Mouse (Mus musculus) myocyte (in vitro differentiated cells): ENCODE data around the gene Lrfn2. TPM values are rescaled to one million over a fixed set of nuclear protein-coding genes. Genes with fewer than 3 reads are reported as not detected.

Experiments
- H3K27me3 ChIP-seq: one replicate; pipeline ENCODE4 v1.6.1; 2011; ENCODE audit not compliant: control insufficient read depth, insufficient read depth, insufficient read length
- H3K36me3 ChIP-seq: one replicate; pipeline ENCODE4 v1.6.1; 2011; ENCODE audit not compliant: control insufficient read depth, insufficient read depth
- H3K4me2 ChIP-seq: one replicate; pipeline ENCODE4 v1.6.1; 2011; ENCODE audit warnings: low read depth, control low read depth
- H3K4me3 ChIP-seq: one replicate; pipeline ENCODE4 v1.5.1; 2011; ENCODE audit warnings: mild to moderate bottlenecking, control low read depth, moderate library complexity
- H3K79me2 ChIP-seq: one replicate; pipeline ENCODE4 v1.6.1; 2011; ENCODE audit not compliant: control insufficient read depth, insufficient read depth
- H3ac ChIP-seq: one replicate; pipeline ENCODE4 v1.6.1; 2011; ENCODE audit not compliant: control insufficient read depth, insufficient read length
- CEBPB ChIP-seq: IDR thresholded peaks from 2 replicates; pipeline ENCODE4 v1.6.1; 2011; ENCODE audit warnings: mild to moderate bottlenecking, moderate library complexity; ENCODE audit not compliant: poor library complexity, insufficient read depth, severe bottlenecking
- E2F4 ChIP-seq: IDR thresholded peaks from one replicate; pipeline ENCODE4 v1.6.1; 2011; ENCODE audit warnings: mild to moderate bottlenecking, control low read depth, moderate library complexity; ENCODE audit not compliant: insufficient read depth
- MAX ChIP-seq: IDR thresholded peaks from one replicate; pipeline ENCODE4 v1.6.1; 2011; ENCODE audit warnings: low read depth, mild to moderate bottlenecking, control low read depth
- MYOD1 ChIP-seq, 3 experiments: IDR thresholded peaks; one replicate each; pipeline ENCODE4 v1.6.1; 2011; ENCODE audit warnings: control low read depth in 2 of 3, low read depth in 2 of 3, mild to moderate bottlenecking in 2 of 3, moderate library complexity in 1 of 3; ENCODE audit not compliant: insufficient read length in 2 of 3, control insufficient read depth in 1 of 3
- MYOG ChIP-seq, 3 experiments: IDR thresholded peaks; one replicate each; pipeline ENCODE4 v1.6.1; 2011; ENCODE audit warnings: control low read depth in 2 of 3, low read depth in 2 of 3, mild to moderate bottlenecking in 2 of 3; ENCODE audit not compliant: insufficient read length in 2 of 3, control insufficient read depth in 1 of 3, insufficient read depth in 1 of 3
- POLR2A ChIP-seq: IDR thresholded peaks from one replicate; pipeline ENCODE4 v1.6.1; 2011; ENCODE audit warnings: low read depth, mild to moderate bottlenecking, control low read depth, moderate library complexity; ENCODE audit not compliant: insufficient read length
- POLR2AphosphoS2 ChIP-seq: IDR thresholded peaks from one replicate; pipeline ENCODE4 v1.6.1; 2011; ENCODE audit warnings: low read depth, control low read depth; ENCODE audit not compliant: insufficient read length
- REST ChIP-seq: IDR thresholded peaks from one replicate; pipeline ENCODE4 v1.6.1; 2011; ENCODE audit warnings: mild to moderate bottlenecking, control low read depth, moderate library complexity; ENCODE audit not compliant: insufficient read depth, insufficient read length
- SRF ChIP-seq: IDR thresholded peaks from one replicate; pipeline ENCODE4 v1.6.1; 2011; ENCODE audit warnings: low read depth; ENCODE audit not compliant: control insufficient read depth, insufficient read length
- TCF12 ChIP-seq: IDR thresholded peaks from one replicate; pipeline ENCODE4 v1.6.1; 2011; ENCODE audit warnings: mild to moderate bottlenecking, control low read depth; ENCODE audit not compliant: poor library complexity, insufficient read depth, severe bottlenecking
- TCF3 ChIP-seq: IDR thresholded peaks from one replicate; pipeline ENCODE4 v1.6.1; 2011; ENCODE audit warnings: low read depth, control low read depth; ENCODE audit not compliant: insufficient read length
- USF1 ChIP-seq: IDR thresholded peaks from one replicate; pipeline ENCODE4 v1.6.1; 2011; ENCODE audit warnings: low read depth, mild to moderate bottlenecking, control low read depth, moderate library complexity
- polyA plus RNA-seq: library from polyadenylated mRNA; unstranded; fragments of >200 nt; fragmentation: generic; extraction: Trizol; gene quantifications from one replicate; pipeline ENCODE4 v1.2.1, GENCODE M21; 2012; ENCODE audit warnings: missing spikeins

Gene Lrfn2
- polyA plus RNA-seq, 1 experiment, result not detected

GRCm38 (mm10) chr17:48995256-48995993, 63.2 kb downstream of the Lrfn2 start:
- H3ac ChIP-seq, result no peak overlapping the region
- no peaks in the 10 kb centered on the region for H3K27me3 ChIP-seq
- H3K79me2 ChIP-seq, result no peaks in the 10 kb centered on the region
- no peak overlapping the region for H3K4me2 ChIP-seq
- no peak overlapping the region for H3K4me3 ChIP-seq
- TF ChIP-seq TCF3 (no peak), REST (no peak), MYOD1 (IDR thresholded peaks at IDR 0.05; ENCODE audit: control insufficient read depth in 1 of 3, insufficient read length in 2 of 3, low read depth in 2 of 3) (no peak), USF1 (no peak), MYOG (IDR thresholded peaks at IDR 0.05; ENCODE audit: control insufficient read depth in 1 of 3, insufficient read depth in 1 of 3, insufficient read length in 2 of 3, low read depth in 2 of 3) (no peak), E2F4 (no peak), POLR2A (no peak)
- H3K36me3 ChIP-seq, result no peaks in the 10 kb centered on the region

GRCm38 (mm10) chr17:48999463-49000227, 67.5 kb downstream of the Lrfn2 start:
- H3K4me2 ChIP-seq, result no peak overlapping the region
- no peaks in the 10 kb centered on the region for H3K79me2 ChIP-seq
- no peak overlapping the region for H3K4me3 ChIP-seq
- TF ChIP-seq POLR2A (no peak), TCF12 (no peak), CEBPB (no peak), REST (no peak), E2F4 (no peak), MAX (no peak), MYOG (IDR thresholded peaks at IDR 0.05; ENCODE audit: control insufficient read depth in 1 of 3, insufficient read depth in 1 of 3, insufficient read length in 2 of 3, low read depth in 2 of 3) (no peak), POLR2AphosphoS2 (no peak), TCF3 (no peak)
- H3K27me3 ChIP-seq, result no peaks in the 10 kb centered on the region
- H3K36me3 ChIP-seq, result no peaks in the 10 kb centered on the region
- H3ac ChIP-seq, result no peak overlapping the region

GRCm38 (mm10) chr17:49009384-49010073, 77.3 kb downstream of the Lrfn2 start:
- Histone ChIP-seq H3K36me3 (no peaks in the 10 kb centered on the region), H3K27me3 (no peaks in the 10 kb centered on the region), H3K4me2 (no peak overlapping the region), H3K79me2 (no peaks in the 10 kb centered on the region), H3K4me3 (no peak overlapping the region), H3ac (no peak overlapping the region)
- TF ChIP-seq CEBPB (no peak), POLR2AphosphoS2 (no peak), TCF12 (no peak), POLR2A (no peak), MYOG (IDR thresholded peaks at IDR 0.05; ENCODE audit: control insufficient read depth in 1 of 3, insufficient read depth in 1 of 3, insufficient read length in 2 of 3, low read depth in 2 of 3) (no peak), MAX (no peak), TCF3 (no peak), REST (no peak), MYOD1 (IDR thresholded peaks at IDR 0.05; ENCODE audit: control insufficient read depth in 1 of 3, insufficient read length in 2 of 3, low read depth in 2 of 3) (no peak), SRF (no peak)

GRCm38 (mm10) chr17:49013876-49014600, 81.9 kb downstream of the Lrfn2 start:
- H3K27me3 ChIP-seq, result no peaks in the 10 kb centered on the region
- H3K79me2 ChIP-seq, result no peaks in the 10 kb centered on the region
- H3K36me3 ChIP-seq, result no peaks in the 10 kb centered on the region
- TF ChIP-seq TCF12 (no peak), USF1 (no peak), POLR2A (no peak), E2F4 (no peak), MAX (no peak), CEBPB (no peak), MYOG (IDR thresholded peaks at IDR 0.05; ENCODE audit: control insufficient read depth in 1 of 3, insufficient read depth in 1 of 3, insufficient read length in 2 of 3, low read depth in 2 of 3) (no peak), MYOD1 (IDR thresholded peaks at IDR 0.05; ENCODE audit: control insufficient read depth in 1 of 3, insufficient read length in 2 of 3, low read depth in 2 of 3) (no peak), TCF3 (no peak)
- H3K4me3 ChIP-seq, result no peak overlapping the region
- no peak overlapping the region for H3K4me2 ChIP-seq
- no peak overlapping the region for H3ac ChIP-seq
